Mouse (Mus musculus) liver, adult 2 months (tissue): ENCODE data around the gene Myadml2.

Experiments used
- CTCF ChIP-seq: fragments of 200-500 bp; IDR thresholded peaks from 2 replicates; pipeline ENCODE4 v1.5.1; 2011; ENCODE audit warnings: low read depth, low read length, control low read depth
- POLR2A ChIP-seq: fragments of 200-500 bp; IDR thresholded peaks from 2 replicates; pipeline ENCODE4 v1.6.1; 2011; ENCODE audit warnings: low read length, control low read depth; ENCODE audit not compliant: insufficient read depth; ENCODE audit errors: extremely low read depth

GRCm38 (mm10) chr11:120661076-120661460 is 13.1 kb upstream of the Myadml2 start, which contains the start of gene Notum:
- TF ChIP-seq CTCF: no peak
- TF ChIP-seq POLR2A: no peak
